Mouse (Mus musculus) brain, embryonic 14.5 days (tissue): ENCODE measurements around the gene Polr3c.

Source experiments
- CTCF ChIP-seq: fragments of 200-500 bp; IDR thresholded peaks from 2 replicates; pipeline ENCODE4 v1.5.1; 2012; ENCODE audit warnings: inconsistent platforms, mild to moderate bottlenecking, moderate library complexity, borderline replicate concordance; ENCODE audit not compliant: insufficient read depth, insufficient read length; ENCODE audit errors: extremely low read depth
- POLR2A ChIP-seq: fragments of 200-500 bp; IDR thresholded peaks from 2 replicates; pipeline ENCODE4 v1.6.1; 2012; ENCODE audit warnings: mild to moderate bottlenecking, inconsistent platforms, borderline replicate concordance; ENCODE audit not compliant: poor library complexity, insufficient read depth, insufficient read length, severe bottlenecking; ENCODE audit errors: extremely low read depth

- TF ChIP-seq CTCF (no peak), POLR2A (no peak)
Measured at GRCm38 (mm10) chr3:96730785-96731184, 3.4 kb upstream of the Polr3c start.
